Mouse (Mus musculus) forebrain, embryonic 10.5 days (tissue): ENCODE results near the gene Fam204a. TPM values are rescaled to one million over a fixed set of nuclear protein-coding genes. Genes with fewer than 3 reads are reported as not detected.

Experiments used
- DNase-seq: peaks from one replicate; pipeline ENCODE4 v3.0.0-alpha.2; 2017; ENCODE audit warnings: low spot score; ENCODE audit errors: extremely low spot score
- H3K27ac ChIP-seq: fragments of 300-500 bp; sonication (generic); 2 replicates; pipeline ENCODE4 v1.5.1; 2016; ENCODE audit warnings: mild to moderate bottlenecking
- H3K27me3 ChIP-seq: fragments of 300-500 bp; sonication (generic); 2 replicates; pipeline ENCODE4 v1.6.1; 2016; ENCODE audit warnings: mild to moderate bottlenecking; ENCODE audit not compliant: poor library complexity, severe bottlenecking
- H3K36me3 ChIP-seq: fragments of 300-500 bp; sonication (generic); replicated peaks from 2 replicates; pipeline ENCODE4 v1.6.1; 2016; ENCODE audit warnings: mild to moderate bottlenecking, moderate library complexity
- H3K4me1 ChIP-seq: fragments of 300-500 bp; sonication (generic); 2 replicates; pipeline ENCODE4 v1.6.1; 2016
- H3K4me3 ChIP-seq: fragments of 300-500 bp; sonication (generic); 2 replicates; pipeline ENCODE4 v1.5.1; 2016; ENCODE audit warnings: mild to moderate bottlenecking, moderate library complexity
- H3K9me3 ChIP-seq: fragments of 300-500 bp; sonication (generic); 2 replicates; pipeline ENCODE4 v1.6.1; 2016; ENCODE audit warnings: mild to moderate bottlenecking, moderate library complexity
- WGBS: fragments of 180-500 bp; shearing (Covaris S2); methylation state at CpG from one replicate; pipeline ENCODE4 v1.1.7; 2016; 5-methylcytosine and 5-hydroxymethylcytosine counted together
- polyA plus RNA-seq: library from polyadenylated mRNA; unstranded; fragments of >200 nt; fragmentation: Nextera tagmentation; extraction: Ambion mirVana; gene quantifications from 2 replicates; pipeline ENCODE4 v1.2.1, GENCODE M21; 2016

The Fam204a gene
- 58.3 and 58.8 TPM in 2 replicates for polyA plus RNA-seq

DNA sequence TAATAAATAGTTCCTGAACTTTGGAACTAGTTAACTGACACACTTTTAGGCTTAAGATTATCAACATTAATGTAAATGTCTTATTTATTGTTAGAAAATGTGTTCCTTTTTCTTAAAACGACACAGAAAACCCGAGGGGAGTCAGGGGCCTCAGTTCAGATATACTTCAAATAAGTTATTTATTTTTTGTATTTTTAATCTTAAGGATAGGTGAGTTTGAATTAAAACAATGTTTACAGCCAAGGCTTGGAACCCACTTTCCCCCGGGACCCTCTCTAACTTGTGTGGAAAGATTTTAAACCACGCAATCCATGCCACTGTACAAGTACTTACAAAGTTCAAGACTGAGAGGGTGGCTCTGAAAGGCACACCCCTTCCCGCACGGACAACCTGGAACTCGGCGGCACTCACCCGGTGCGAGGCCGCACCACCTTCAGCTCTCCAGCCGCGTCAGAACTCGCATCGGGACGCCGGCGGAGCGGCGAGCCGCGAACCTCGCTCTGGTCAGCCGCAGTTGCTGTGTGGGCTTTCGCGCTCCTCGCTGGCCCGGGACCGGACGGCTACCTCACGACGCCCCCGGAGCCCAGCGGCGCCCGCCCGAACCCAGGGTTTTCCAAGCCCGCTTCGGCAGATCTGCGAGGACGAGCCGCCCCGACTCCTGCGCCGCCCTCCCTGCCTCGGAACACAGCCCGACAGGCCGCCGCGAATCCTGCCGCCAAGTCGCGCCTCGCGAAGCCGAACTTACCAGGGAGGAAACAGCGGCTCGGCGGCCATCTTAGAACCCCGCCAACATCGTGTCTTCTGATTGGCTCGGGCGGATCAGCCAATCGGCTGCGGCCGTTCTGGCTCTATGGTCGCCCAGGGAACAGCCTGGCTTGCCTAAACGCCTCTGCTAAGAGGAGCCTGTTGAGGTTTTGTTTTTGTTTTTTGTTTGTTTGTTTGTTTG lies at the start of gene Fam204a:
Gene Fam204a, minus strand, starts transcription at position 803 of the 946 bp plus-strand sequence.
- Histone ChIP-seq H3K27ac (peak within 1 kb of the TSS; percentile 98), H3K4me3 (peak within 1 kb of the TSS; percentile 88), H3K9me3 (no peaks in the 10 kb centered on the region), H3K36me3 (peaks cover 22% of the 10 kb centered on the region), H3K27me3 (no peaks in the 10 kb centered on the region), H3K4me1 (peaks cover 26% of the 10 kb centered on the region)
- WGBS: under 1% methylated on average over 68 of the region's 68 CpGs
- peak; percentile 97 for DNase-seq

DNA sequence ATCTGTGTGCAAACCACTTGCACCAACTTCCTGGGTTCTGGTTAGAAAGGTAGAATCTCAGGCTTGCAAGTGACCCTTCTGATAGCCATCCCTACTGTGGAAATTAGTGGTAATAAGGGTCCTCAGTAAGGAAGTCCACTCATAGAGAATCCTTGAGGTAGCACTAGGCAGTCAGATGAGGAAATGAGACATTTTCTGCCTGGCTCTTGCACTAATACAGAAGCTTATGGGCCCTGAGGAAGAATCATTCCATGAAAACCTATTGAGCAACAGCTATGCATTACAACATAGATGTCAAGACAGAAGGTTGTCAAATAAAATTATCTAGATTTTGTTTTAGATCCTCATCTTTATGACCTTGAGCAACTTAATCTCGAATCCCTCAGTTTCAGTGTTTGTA lies 39.3 kb upstream of the Fam204a start:
- DNase-seq: no peak
- H3K4me1 ChIP-seq: 0 out of 2 replicates have a peak, but pooled peaks cover 1% of the 10 kb centered on the region
- H3K27me3 ChIP-seq: peaks cover 5% of the 10 kb centered on the region; the same call in 1 of the 2 replicates
- no peak overlapping the region for H3K4me3 ChIP-seq
- no peaks in the 10 kb centered on the region for H3K9me3 ChIP-seq
- H3K27ac ChIP-seq: no peak overlapping the region
- H3K36me3 ChIP-seq: no peaks in the 10 kb centered on the region
- 94% methylated on average over 1 of the region's 1 CpGs for WGBS

DNA sequence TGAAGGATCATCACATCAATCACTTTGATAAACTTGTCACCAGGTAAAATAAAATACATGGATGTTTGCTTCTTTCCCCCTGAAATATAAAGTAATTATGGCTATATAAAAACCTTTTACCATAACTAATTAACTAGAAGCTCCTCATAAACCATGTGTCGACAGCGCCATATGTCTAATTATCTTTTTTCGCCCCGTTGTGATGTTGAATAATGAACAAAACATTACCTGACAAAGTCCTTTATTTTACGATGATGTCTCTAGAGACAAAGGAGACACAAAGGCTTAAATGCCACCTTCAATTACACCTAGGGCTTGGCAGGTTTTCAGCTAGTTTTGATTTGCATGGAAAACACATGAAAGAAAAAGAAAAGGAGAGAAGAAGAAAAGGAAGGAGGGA lies 34.2 kb upstream of the Fam204a start:
- DNase-seq: no peak
- Histone ChIP-seq H3K36me3 (no peaks in the 10 kb centered on the region), H3K4me1 (peaks cover 14% of the 10 kb centered on the region), H3K27ac (no peak overlapping the region), H3K4me3 (no peak overlapping the region), H3K27me3 (peaks cover 10% of the 10 kb centered on the region; the same call in 1 of the 2 replicates), H3K9me3 (no peaks in the 10 kb centered on the region)
- WGBS: 85% methylated on average over 5 of the region's 5 CpGs

DNA sequence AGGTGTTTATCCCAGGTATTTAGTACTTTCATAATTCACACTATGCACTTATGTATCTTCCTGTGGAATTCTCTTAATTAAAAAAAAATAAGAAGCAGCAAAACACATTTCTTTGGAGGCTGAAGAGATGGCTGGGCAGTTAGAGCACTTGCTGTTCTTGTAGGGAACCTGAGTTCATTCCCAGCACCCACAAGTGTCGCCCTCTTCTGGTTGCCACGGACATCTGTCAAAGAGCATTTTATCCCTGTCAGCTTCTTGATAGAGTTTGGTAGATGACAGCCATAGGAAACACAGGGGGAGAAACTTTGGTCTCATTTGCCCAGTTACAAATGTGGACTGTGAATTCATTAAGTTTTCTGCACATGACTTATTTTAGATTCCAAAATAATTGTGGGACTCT lies 25.5 kb upstream of the Fam204a start:
- H3K9me3 ChIP-seq: no peaks in the 10 kb centered on the region
- no peaks in the 10 kb centered on the region for H3K4me1 ChIP-seq
- no peaks in the 10 kb centered on the region for H3K36me3 ChIP-seq
- H3K4me3 ChIP-seq: no peak overlapping the region
- H3K27ac ChIP-seq: no peak overlapping the region
- 0 out of 2 replicates have a peak, but pooled peaks cover 5% of the 10 kb centered on the region for H3K27me3 ChIP-seq
- WGBS: 38% methylated on average over 2 of the region's 2 CpGs
- DNase-seq: no peak

DNA sequence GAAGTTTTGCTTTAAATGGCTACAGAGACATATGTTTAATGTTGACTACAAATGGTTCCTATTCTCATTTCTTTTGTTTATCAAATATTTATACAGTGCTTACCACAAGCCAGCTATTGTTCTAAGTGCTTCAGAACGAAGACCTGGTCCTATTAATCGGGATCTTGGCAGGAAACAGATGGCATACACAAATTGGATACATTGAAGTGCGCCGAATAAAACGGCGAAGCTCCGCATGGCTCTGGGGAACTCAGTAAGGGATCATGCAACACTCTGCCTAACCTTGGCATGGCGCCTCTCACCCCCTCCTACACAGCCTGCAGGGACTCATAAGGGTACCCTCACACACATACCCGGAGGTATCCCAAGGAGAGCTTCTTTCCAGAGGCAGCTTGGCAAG lies 24.7 kb upstream of the Fam204a start:
- H3K36me3 ChIP-seq: no peaks in the 10 kb centered on the region
- no peaks in the 10 kb centered on the region for H3K4me1 ChIP-seq
- no peaks in the 10 kb centered on the region for H3K27me3 ChIP-seq
- 93% methylated on average over 9 of the region's 9 CpGs for WGBS
- H3K9me3 ChIP-seq: no peaks in the 10 kb centered on the region
- H3K4me3 ChIP-seq: no peak overlapping the region
- no peak overlapping the region for H3K27ac ChIP-seq
- no peak for DNase-seq

DNA sequence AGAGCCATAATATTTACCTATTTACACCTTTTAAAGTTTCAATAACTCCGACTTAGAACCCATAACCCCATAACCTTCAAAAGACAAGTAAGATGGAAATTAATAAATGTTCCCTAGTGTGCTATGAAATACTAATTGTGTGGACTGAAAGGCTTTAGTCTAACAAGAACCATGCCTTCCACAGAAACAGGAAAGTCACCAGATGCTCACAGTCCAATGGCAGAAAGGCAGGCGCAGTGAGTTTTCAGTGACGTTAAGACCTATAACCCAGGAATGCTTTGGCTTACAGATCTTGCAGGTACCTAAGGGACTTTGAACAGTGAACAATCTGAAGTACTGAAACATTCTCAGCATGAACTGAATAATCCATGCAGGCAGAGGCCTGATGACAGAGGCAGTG lies 18.7 kb upstream of the Fam204a start:
- H3K9me3 ChIP-seq: no peaks in the 10 kb centered on the region
- no peak overlapping the region for H3K27ac ChIP-seq
- DNase-seq: no peak
- H3K36me3 ChIP-seq: no peaks in the 10 kb centered on the region
- no peaks in the 10 kb centered on the region for H3K27me3 ChIP-seq
- H3K4me1 ChIP-seq: peaks cover 7% of the 10 kb centered on the region; the same call in 1 of the 2 replicates
- 90% methylated on average over 3 of the region's 3 CpGs for WGBS
- no peak overlapping the region for H3K4me3 ChIP-seq

DNA sequence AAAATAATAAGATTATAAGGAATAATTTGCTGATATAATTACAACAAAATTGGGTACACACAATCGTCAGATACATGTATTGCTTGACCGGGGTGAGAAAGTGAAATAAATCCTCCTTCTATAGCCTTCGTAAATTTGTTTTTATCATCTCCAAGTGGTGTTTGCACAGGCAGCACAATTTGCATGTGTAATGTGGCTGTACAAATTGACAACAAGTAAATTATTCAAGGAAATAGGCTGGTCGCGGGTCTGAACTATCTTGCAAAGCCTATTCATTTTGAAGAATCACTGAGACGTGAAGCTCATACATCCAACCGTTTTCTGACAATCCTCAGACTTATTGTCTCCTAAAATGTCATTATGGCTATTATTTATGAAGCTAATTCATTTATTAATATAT lies 16.1 kb upstream of the Fam204a start:
- H3K4me1 ChIP-seq: peaks cover 7% of the 10 kb centered on the region; the same call in 1 of the 2 replicates
- no peaks in the 10 kb centered on the region for H3K9me3 ChIP-seq
- no peak overlapping the region for H3K27ac ChIP-seq
- no peaks in the 10 kb centered on the region for H3K27me3 ChIP-seq
- 78% methylated on average over 7 of the region's 7 CpGs for WGBS
- no peak for DNase-seq
- no peak overlapping the region for H3K4me3 ChIP-seq
- no peaks in the 10 kb centered on the region for H3K36me3 ChIP-seq

DNA sequence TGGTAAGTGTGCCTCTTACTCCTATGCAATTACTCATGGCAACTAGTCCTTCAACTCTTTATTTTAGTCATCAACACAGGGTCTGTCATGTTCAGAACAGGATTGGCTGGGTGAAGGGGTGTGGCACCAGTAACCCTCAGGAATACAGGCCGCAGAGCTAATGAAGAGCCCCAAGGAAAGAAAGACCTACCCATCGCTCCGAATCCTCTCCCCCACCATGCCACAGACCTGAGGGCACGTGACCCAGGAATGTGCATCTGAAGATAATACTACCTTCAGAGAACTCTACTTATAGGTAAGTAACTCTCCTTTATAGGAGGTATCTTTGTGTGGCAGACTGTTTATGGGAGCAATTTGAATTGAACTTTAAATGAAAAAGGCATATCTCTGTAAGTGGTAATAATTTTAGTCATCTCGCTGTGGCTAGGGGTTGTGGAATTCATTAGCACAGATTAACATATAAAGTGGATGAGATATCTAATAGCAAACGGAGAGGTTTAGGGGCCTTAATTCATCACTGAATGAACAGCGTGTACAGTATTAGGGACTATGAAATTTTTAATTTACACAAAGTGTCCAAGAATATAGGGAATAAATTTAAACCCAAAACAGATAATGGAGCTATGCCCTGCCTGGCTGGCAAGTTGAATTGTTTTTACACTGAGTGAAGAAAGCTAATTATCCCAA lies 15.6 kb upstream of the Fam204a start:
- H3K27ac ChIP-seq: no peak overlapping the region
- H3K27me3 ChIP-seq: no peaks in the 10 kb centered on the region
- no peak overlapping the region for H3K4me3 ChIP-seq
- WGBS: 80% methylated on average over 7 of the region's 7 CpGs
- H3K36me3 ChIP-seq: no peaks in the 10 kb centered on the region
- H3K9me3 ChIP-seq: no peaks in the 10 kb centered on the region
- DNase-seq: no peak
- peaks cover 7% of the 10 kb centered on the region; the same call in 1 of the 2 replicates for H3K4me1 ChIP-seq

DNA sequence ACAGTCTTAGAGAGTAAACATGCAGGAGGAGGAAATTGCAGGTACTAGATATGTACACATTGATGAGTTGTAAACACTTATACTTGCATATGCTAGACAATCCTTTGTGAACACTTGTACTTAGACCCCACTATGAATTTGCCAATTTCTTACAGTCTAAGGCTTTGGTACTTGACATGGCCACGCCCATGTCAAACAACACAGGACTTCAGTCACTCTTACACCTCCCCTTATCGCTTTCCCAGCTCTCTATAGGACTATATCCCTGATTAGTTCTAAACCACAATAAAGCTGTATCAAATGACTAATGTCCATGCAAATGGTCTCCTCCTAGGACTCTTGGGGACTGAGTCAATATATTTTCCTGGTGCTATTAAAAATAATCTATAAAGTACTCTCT lies 5.0 kb upstream of the Fam204a start:
- H3K27ac ChIP-seq: no peak overlapping the region
- WGBS: 83% methylated on average over 2 of the region's 2 CpGs
- no peak for DNase-seq

DNA sequence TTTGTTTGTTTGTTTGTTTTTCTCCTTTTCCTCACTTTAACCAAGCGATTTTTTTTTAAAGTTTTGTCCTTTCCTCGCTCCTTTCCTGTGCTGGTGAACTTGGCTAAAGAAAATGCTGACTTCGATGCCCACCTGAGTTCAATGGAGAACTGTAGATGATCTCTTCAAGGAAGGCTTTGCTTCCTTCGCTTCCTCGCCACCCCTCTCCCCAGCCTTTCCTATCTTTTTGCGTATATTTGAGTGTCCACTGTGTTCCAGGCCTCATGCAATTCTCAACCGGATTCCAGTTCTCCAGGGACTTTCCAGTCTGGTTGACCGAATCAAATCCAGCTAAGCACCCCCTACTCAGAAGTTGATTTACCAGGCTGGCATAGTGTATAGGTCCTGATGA lies 339 bp upstream of the Fam204a start:
- H3K27ac ChIP-seq: peak overlapping the region; percentile 98
- WGBS: 51% methylated on average over 8 of the region's 8 CpGs
- peaks cover 28% of the 10 kb centered on the region for H3K4me1 ChIP-seq
- H3K27me3 ChIP-seq: no peaks in the 10 kb centered on the region
- H3K36me3 ChIP-seq: peaks cover 15% of the 10 kb centered on the region; the same call in 1 of the 2 replicates
- peak overlapping the region; percentile 88 for H3K4me3 ChIP-seq
- no peak for DNase-seq
- H3K9me3 ChIP-seq: no peaks in the 10 kb centered on the region

More for the DNA sequence above, 5.0 kb upstream of the Fam204a start:
- H3K9me3 ChIP-seq: no peaks in the 10 kb centered on the region
- H3K36me3 ChIP-seq: no peaks in the 10 kb centered on the region
- H3K4me3 ChIP-seq: no peak overlapping the region
- H3K27me3 ChIP-seq: no peaks in the 10 kb centered on the region
- peaks cover 8% of the 10 kb centered on the region for H3K4me1 ChIP-seq

DNA sequence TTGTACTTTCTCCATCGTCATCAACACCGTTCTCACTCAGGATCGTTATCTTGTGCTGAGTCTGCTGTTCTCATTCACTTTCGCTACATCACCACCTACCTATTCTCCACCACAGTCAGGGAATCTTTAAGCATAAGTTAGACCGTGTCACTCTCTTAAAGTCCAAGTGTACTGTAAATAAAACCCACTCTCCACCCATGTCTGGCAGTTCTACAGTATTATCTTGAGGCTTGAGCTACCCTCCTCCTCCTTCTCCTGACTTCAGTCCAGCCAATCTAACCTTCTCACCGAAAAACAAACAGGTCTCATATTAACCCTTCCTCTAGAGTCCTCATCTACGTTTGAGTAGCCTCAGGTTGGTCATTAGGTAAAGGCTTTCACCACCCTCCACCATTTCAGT lies 7.1 kb downstream of the Fam204a start:
- Histone ChIP-seq H3K27me3 (no peaks in the 10 kb centered on the region), H3K4me1 (peaks cover 15% of the 10 kb centered on the region), H3K27ac (no peak overlapping the region), H3K36me3 (peaks cover 71% of the 10 kb centered on the region), H3K9me3 (no peaks in the 10 kb centered on the region), H3K4me3 (no peak overlapping the region)
- WGBS: 89% methylated on average over 7 of the region's 7 CpGs
- DNase-seq: no peak

DNA sequence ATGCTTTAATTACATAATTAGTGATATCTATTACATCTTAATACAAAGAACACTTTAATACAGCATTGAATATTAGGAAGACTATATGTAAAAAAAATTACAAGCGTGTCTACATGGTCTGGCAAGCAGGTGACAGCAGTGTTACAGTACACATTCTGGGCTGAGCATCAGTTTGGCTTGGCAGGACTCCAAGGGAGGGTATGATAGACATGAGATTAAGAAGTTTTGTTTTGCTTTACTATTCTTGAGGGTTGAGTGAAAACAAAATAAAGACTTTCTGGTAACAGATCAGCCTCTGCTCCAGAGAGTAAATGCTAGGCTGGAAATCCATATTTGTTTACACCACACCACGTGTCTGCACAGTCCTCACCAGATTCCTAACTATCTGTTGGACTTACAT lies 8.5 kb downstream of the Fam204a start:
- Histone ChIP-seq H3K4me1 (0 out of 2 replicates have a peak, but pooled peaks cover 7% of the 10 kb centered on the region), H3K9me3 (no peaks in the 10 kb centered on the region), H3K4me3 (no peak overlapping the region), H3K36me3 (peaks cover 80% of the 10 kb centered on the region), H3K27me3 (no peaks in the 10 kb centered on the region), H3K27ac (no peak overlapping the region)
- DNase-seq: no peak
- 88% methylated on average over 2 of the region's 2 CpGs for WGBS

DNA sequence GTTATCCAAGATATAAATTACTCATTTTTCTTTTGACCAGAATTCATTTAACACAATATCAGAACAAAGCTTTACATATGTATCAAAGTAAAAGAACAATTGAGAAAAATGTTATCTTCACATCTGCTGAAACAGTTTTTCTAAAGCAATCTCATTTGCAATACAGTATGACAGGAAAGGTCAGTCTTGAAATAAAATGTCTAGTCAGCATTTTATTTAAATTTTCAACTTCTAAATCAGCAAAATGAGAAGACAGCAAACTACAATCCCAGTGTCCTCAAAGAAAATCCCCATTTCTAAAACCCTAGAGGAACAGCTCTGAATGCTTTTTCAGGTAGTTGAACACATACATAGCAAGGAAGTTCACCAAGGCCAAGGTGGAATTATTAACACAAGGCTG lies 18.3 kb downstream of the Fam204a start:
- Histone ChIP-seq H3K9me3 (no peaks in the 10 kb centered on the region), H3K36me3 (peaks cover 53% of the 10 kb centered on the region), H3K27ac (no peak overlapping the region), H3K27me3 (peaks cover 37% of the 10 kb centered on the region), H3K4me3 (no peak overlapping the region), H3K4me1 (peaks cover 49% of the 10 kb centered on the region)
- DNase-seq: no peak
